Mouse (Mus musculus) lung, postnatal 0 days (tissue): ENCODE results near the gene Zfp652. TPM values are rescaled to one million over a fixed set of nuclear protein-coding genes. Genes with fewer than 3 reads are reported as not detected.

ENCODE experiments used
- ATAC-seq: fragments of 200-750 bp; cut with Nextera tagmentation; 2 replicates; pipeline ENCODE4 v1.8.0; 2017; ENCODE audit warnings: moderate library complexity
- DNase-seq: peaks from one replicate; pipeline ENCODE4 v3.0.0-alpha.2; 2016; ENCODE audit warnings: low spot score
- H3K27ac ChIP-seq: fragments of 300-500 bp; sonication (generic); 2 replicates; pipeline ENCODE4 v1.5.1; 2014; ENCODE audit warnings: antibody characterized with exemption, mild to moderate bottlenecking, low read length, mixed read lengths
- H3K27me3 ChIP-seq: fragments of 300-500 bp; sonication (generic); replicated peaks from 2 replicates; pipeline ENCODE4 v1.6.1; 2014; ENCODE audit warnings: low read length, mixed read lengths; ENCODE audit not compliant: insufficient read depth
- H3K36me3 ChIP-seq: fragments of 300-500 bp; sonication (generic); 2 replicates; pipeline ENCODE4 v1.6.1; 2014; ENCODE audit warnings: low read length, mixed read lengths; ENCODE audit not compliant: insufficient read depth
- H3K4me1 ChIP-seq: fragments of 300-500 bp; sonication (generic); 2 replicates; pipeline ENCODE4 v1.6.1; 2014; ENCODE audit warnings: antibody characterized with exemption, low read depth, low read length, mixed read lengths; ENCODE audit not compliant: insufficient read depth
- H3K4me2 ChIP-seq: fragments of 300-500 bp; sonication (generic); replicated peaks from 2 replicates; pipeline ENCODE4 v1.6.1; 2014; ENCODE audit warnings: low read depth, mild to moderate bottlenecking, low read length, moderate library complexity, mixed read lengths
- H3K4me3 ChIP-seq: fragments of 300-500 bp; sonication (generic); 2 replicates; pipeline ENCODE4 v1.5.1; 2014; ENCODE audit warnings: low read depth, low read length
- H3K9ac ChIP-seq: fragments of 300-500 bp; sonication (generic); replicated peaks from 2 replicates; pipeline ENCODE4 v1.6.1; 2014; ENCODE audit warnings: low read depth, mild to moderate bottlenecking
- H3K9me3 ChIP-seq: fragments of 300-500 bp; sonication (generic); 2 replicates; pipeline ENCODE4 v1.6.1; 2016; ENCODE audit warnings: low read length, mixed read lengths
- CTCF ChIP-seq: IDR thresholded peaks from 2 replicates; pipeline ENCODE4 v1.5.1; 2016; ENCODE audit warnings: antibody characterized with exemption, mild to moderate bottlenecking
- EP300 ChIP-seq: IDR thresholded peaks from 2 replicates; pipeline ENCODE4 v1.6.1; 2016; ENCODE audit warnings: antibody characterized with exemption, mild to moderate bottlenecking, control low read depth
- WGBS: fragments of 180-500 bp; shearing (Covaris S2); extraction: QIAGEN DNeasy Blood & Tissue Kit; methylation state at CpG from one replicate; pipeline ENCODE4 v1.1.7; 2014; 5-methylcytosine and 5-hydroxymethylcytosine counted together
- polyA plus RNA-seq: library from polyadenylated mRNA; unstranded; fragments of >200 nt; fragmentation: Nextera tagmentation; extraction: Ambion mirVana; gene quantifications from 2 replicates; pipeline ENCODE4 v1.2.1, GENCODE M21; 2015

Zfp652 gene
- polyA plus RNA-seq, 1 experiment from 2014 or later, result 18.5 TPM

DNA sequence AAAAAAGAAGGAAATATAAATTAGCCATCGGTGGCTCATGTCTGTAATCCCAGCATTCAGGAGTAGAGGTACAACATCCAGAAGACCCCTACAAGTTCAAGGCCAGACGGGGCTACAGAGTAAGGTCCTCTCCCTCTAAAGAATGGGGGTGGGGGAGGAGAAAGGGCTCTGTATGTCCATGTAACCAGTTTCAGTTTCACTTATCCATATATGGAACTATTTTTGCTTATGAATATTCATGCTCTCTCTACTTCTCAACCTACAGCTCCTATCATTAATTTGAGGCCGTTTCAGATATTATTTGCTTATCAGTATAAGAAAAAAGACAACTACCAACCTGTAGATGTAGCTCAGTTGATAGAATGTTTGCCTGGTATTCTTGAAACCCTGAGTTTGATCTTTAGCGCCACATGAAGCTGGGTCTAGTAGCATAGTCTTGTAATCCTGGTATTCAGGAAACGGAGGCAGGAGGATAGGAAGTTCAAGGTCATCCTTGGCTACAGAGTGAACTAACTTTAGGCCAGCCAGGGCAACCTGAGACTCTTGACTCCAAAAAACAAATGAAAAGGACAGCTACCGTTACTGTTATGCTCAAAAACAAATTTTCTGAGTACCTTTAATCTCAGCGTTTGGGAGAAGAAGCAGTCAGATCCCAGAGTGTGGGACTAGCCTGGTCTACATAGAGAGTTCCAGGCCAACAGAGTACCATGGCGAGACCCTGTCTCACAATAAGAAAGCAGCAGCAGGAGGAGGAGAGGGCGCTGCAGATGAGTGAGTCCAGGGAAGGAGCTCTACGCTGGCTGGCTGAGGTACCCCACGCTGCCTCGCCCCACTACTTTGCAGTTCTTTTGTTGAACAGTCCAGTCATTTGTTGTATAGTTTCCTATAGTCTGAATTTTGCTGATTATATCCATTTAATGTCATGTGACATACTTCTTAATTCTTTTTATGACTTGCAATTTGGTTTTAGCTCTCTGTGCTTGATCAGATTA is 16.7 kb downstream of the Zfp652 start:
- ATAC-seq, result no peak
- peak; percentile 48 for DNase-seq
- H3K9ac ChIP-seq, result no peak overlapping the region
- H3K27me3 ChIP-seq, result no peaks in the 10 kb centered on the region
- H3K4me2 ChIP-seq, result 0 out of 2 replicates have a peak overlapping the region, but pooled peaks have one; percentile 17
- no peaks in the 10 kb centered on the region for H3K4me1 ChIP-seq
- H3K36me3 ChIP-seq, result no peaks in the 10 kb centered on the region
- H3K27ac ChIP-seq, result no peak overlapping the region
- H3K9me3 ChIP-seq, result no peaks in the 10 kb centered on the region
- TF ChIP-seq CTCF (no peak), EP300 (no peak)
- 78% methylated on average over 12 of the region's 12 CpGs for WGBS
- H3K4me3 ChIP-seq, result no peak overlapping the region

- Histone ChIP-seq H3K4me1 (peaks cover 10% of the 10 kb centered on the region; the same call in 1 of the 2 replicates), H3K27ac (no peak overlapping the region), H3K36me3 (no peaks in the 10 kb centered on the region), H3K4me3 (no peak overlapping the region), H3K9ac (no peak overlapping the region), H3K9me3 (no peaks in the 10 kb centered on the region), H3K27me3 (no peaks in the 10 kb centered on the region), H3K4me2 (no peak overlapping the region)
- ATAC-seq (no peak), DNase-seq (no peak)
- TF ChIP-seq EP300 (no peak), CTCF (no peak)
- 99% methylated on average over 2 of the region's 2 CpGs for WGBS
Observed at GRCm38 (mm10) chr11:95734485-95734884, 22.0 kb downstream of the Zfp652 start.

DNA sequence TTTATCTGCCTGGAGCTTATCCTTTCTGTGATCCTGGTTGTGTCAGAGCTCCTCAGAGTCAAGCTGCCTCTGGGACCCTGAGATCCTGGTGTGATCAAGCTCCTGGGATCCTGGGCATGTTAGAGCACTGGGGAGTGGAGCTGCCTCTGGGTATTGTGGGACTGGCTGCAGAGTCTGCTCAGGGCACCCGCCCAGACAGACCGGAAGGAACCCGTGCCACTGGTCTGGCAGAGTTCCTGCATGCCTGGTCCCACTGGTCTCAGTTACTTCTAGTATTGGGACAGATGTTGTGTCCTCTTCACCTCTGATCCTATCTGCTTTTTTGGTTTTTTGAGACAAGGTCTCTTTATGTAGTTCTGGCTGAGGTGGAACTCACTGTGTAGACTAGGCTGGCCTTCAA is 25.3 kb downstream of the Zfp652 start:
- Histone ChIP-seq H3K9me3 (no peaks in the 10 kb centered on the region), H3K4me1 (peaks cover 10% of the 10 kb centered on the region; the same call in 1 of the 2 replicates), H3K4me2 (no peak overlapping the region), H3K9ac (no peak overlapping the region), H3K4me3 (no peak overlapping the region), H3K36me3 (no peaks in the 10 kb centered on the region), H3K27me3 (no peaks in the 10 kb centered on the region), H3K27ac (no peak overlapping the region)
- ATAC-seq (no peak), DNase-seq (peak; percentile 21)
- WGBS, result 43% methylated on average over 3 of the region's 3 CpGs
- TF ChIP-seq EP300 (no peak), CTCF (no peak)

GRCm38 (mm10) chr11:95744521-95744920 is 32.0 kb downstream of the Zfp652 start:
- no peak overlapping the region for H3K9ac ChIP-seq
- H3K27ac ChIP-seq, result no peak overlapping the region
- H3K4me2 ChIP-seq, result no peak overlapping the region
- ATAC-seq, result peak; percentile 59
- H3K27me3 ChIP-seq, result no peaks in the 10 kb centered on the region
- H3K36me3 ChIP-seq, result no peaks in the 10 kb centered on the region; the same call in 1 of the 2 replicates
- TF ChIP-seq EP300 (no peak), CTCF (no peak)
- DNase-seq, result peak; percentile 39
- WGBS, result 77% methylated on average over 2 of the region's 2 CpGs
- H3K4me1 ChIP-seq, result no peaks in the 10 kb centered on the region
- H3K9me3 ChIP-seq, result no peaks in the 10 kb centered on the region
- no peak overlapping the region for H3K4me3 ChIP-seq

GRCm38 (mm10) chr11:95746821-95747220 is 34.3 kb downstream of the Zfp652 start:
- H3K9me3 ChIP-seq, result no peaks in the 10 kb centered on the region
- DNase-seq (no peak), ATAC-seq (no peak)
- H3K27ac ChIP-seq, result no peak overlapping the region
- H3K4me3 ChIP-seq, result no peak overlapping the region
- H3K36me3 ChIP-seq, result no peaks in the 10 kb centered on the region; the same call in 1 of the 2 replicates
- WGBS, result 76% methylated on average over 4 of the region's 4 CpGs
- no peak overlapping the region for H3K4me2 ChIP-seq
- TF ChIP-seq EP300 (no peak), CTCF (no peak)
- no peak overlapping the region for H3K9ac ChIP-seq
- no peaks in the 10 kb centered on the region for H3K4me1 ChIP-seq
- no peaks in the 10 kb centered on the region for H3K27me3 ChIP-seq

GRCm38 (mm10) chr11:95748331-95748730 is 35.9 kb downstream of the Zfp652 start:
- H3K27me3 ChIP-seq, result no peaks in the 10 kb centered on the region
- DNase-seq (no peak), ATAC-seq (no peak)
- H3K9ac ChIP-seq, result no peak overlapping the region
- H3K4me1 ChIP-seq, result no peaks in the 10 kb centered on the region
- no peaks in the 10 kb centered on the region for H3K9me3 ChIP-seq
- H3K4me3 ChIP-seq, result no peak overlapping the region
- no peak overlapping the region for H3K4me2 ChIP-seq
- TF ChIP-seq CTCF (no peak), EP300 (no peak)
- peaks cover under 1% of the 10 kb centered on the region; the same call in 1 of the 2 replicates for H3K36me3 ChIP-seq
- 75% methylated on average over 5 of the region's 5 CpGs for WGBS
- no peak overlapping the region for H3K27ac ChIP-seq
